Mouse (Mus musculus): Measurements from ENCODE around the gene Pde11a. TPM values are rescaled to one million over a fixed set of nuclear protein-coding genes. Genes with fewer than 3 reads are reported as not detected.

Gene Pde11a
- 0.59 TPM in 1 of 2 replicates, not detected in the other for polyA plus RNA-seq (2011; ENCODE audit: insufficient read depth, insufficient read length, low replicate concordance, missing spikeins)

GRCm38 (mm10) chr2:76338215-76339156 is at the start of gene Pde11a:
Gene Pde11a (minus strand): TSS chr2:76338774.
- 15% methylated on average over 41 of the region's 41 CpGs for WGBS

GRCm38 (mm10) chr2:76386531-76386930 is 48.0 kb upstream of the Pde11a start:
- no peak overlapping the region for H3K27ac ChIP-seq (ENCODE audit: control insufficient read depth, insufficient read depth, low read depth, low read length, poor library complexity)
- H3K4me3 ChIP-seq (replicated peaks; ENCODE audit: control insufficient read depth, low read depth, low read length): no peak overlapping the region
- no peaks in the 10 kb centered on the region for H3K4me1 ChIP-seq (ENCODE audit: control insufficient read depth, insufficient read depth, low read length)
- TF ChIP-seq CTCF (IDR thresholded peaks at IDR 0.05; ENCODE audit: control insufficient read depth, insufficient read depth, low read length) (no peak), POLR2A (IDR thresholded peaks at IDR 0.05; ENCODE audit: borderline replicate concordance, control insufficient read depth, low read depth, low read length) (no peak)

More at GRCm38 (mm10) chr2:76338215-76339156, at the start of gene Pde11a:
- Histone ChIP-seq H3K27ac (ENCODE audit: control insufficient read depth, insufficient read depth, low read depth, low read length, poor library complexity) (no peak within 1 kb of the TSS), H3K4me3 (replicated peaks; ENCODE audit: control insufficient read depth, low read depth, low read length) (no peak within 1 kb of the TSS), H3K4me1 (ENCODE audit: control insufficient read depth, insufficient read depth, low read length) (no peaks in the 10 kb centered on the region)
- TF ChIP-seq CTCF (IDR thresholded peaks at IDR 0.05; ENCODE audit: control insufficient read depth, insufficient read depth, low read length) (no peak), POLR2A (IDR thresholded peaks at IDR 0.05; ENCODE audit: borderline replicate concordance, control insufficient read depth, low read depth, low read length) (no peak)

GRCm38 (mm10) chr2:76378646-76379045 is 40.1 kb upstream of the Pde11a start:
- H3K27ac ChIP-seq (ENCODE audit: control insufficient read depth, insufficient read depth, low read depth, low read length, poor library complexity): no peak overlapping the region
- no peaks in the 10 kb centered on the region for H3K4me1 ChIP-seq (ENCODE audit: control insufficient read depth, insufficient read depth, low read length)
- TF ChIP-seq CTCF (IDR thresholded peaks at IDR 0.05; ENCODE audit: control insufficient read depth, insufficient read depth, low read length) (no peak), POLR2A (IDR thresholded peaks at IDR 0.05; ENCODE audit: borderline replicate concordance, control insufficient read depth, low read depth, low read length) (no peak)
- WGBS: 92% methylated on average over 19 of the region's 19 CpGs
- no peak overlapping the region for H3K4me3 ChIP-seq (replicated peaks; ENCODE audit: control insufficient read depth, low read depth, low read length)

GRCm38 (mm10) chr2:76374544-76375206 is 36.1 kb upstream of the Pde11a start:
- Histone ChIP-seq H3K4me3 (replicated peaks; ENCODE audit: control insufficient read depth, low read depth, low read length) (no peak overlapping the region), H3K4me1 (ENCODE audit: control insufficient read depth, insufficient read depth, low read length) (no peaks in the 10 kb centered on the region), H3K27ac (ENCODE audit: control insufficient read depth, insufficient read depth, low read depth, low read length, poor library complexity) (no peak overlapping the region)
- 90% methylated on average over 6 of the region's 6 CpGs for WGBS
- no peak for TF ChIP-seq POLR2A (IDR thresholded peaks at IDR 0.05; ENCODE audit: borderline replicate concordance, control insufficient read depth, low read depth, low read length)
- TF ChIP-seq CTCF (IDR thresholded peaks at IDR 0.05; ENCODE audit: control insufficient read depth, insufficient read depth, low read length): no peak

GRCm38 (mm10) chr2:76372244-76372643 is 33.7 kb upstream of the Pde11a start:
- Histone ChIP-seq H3K27ac (ENCODE audit: control insufficient read depth, insufficient read depth, low read depth, low read length, poor library complexity) (no peak overlapping the region), H3K4me1 (ENCODE audit: control insufficient read depth, insufficient read depth, low read length) (no peaks in the 10 kb centered on the region), H3K4me3 (replicated peaks; ENCODE audit: control insufficient read depth, low read depth, low read length) (no peak overlapping the region)
- WGBS: 68% methylated on average over 4 of the region's 4 CpGs
- TF ChIP-seq CTCF (IDR thresholded peaks at IDR 0.05; ENCODE audit: control insufficient read depth, insufficient read depth, low read length) (no peak), POLR2A (IDR thresholded peaks at IDR 0.05; ENCODE audit: borderline replicate concordance, control insufficient read depth, low read depth, low read length) (no peak)

GRCm38 (mm10) chr2:76370656-76370922 is 32.0 kb upstream of the Pde11a start:
- no peaks in the 10 kb centered on the region for H3K4me1 ChIP-seq (ENCODE audit: control insufficient read depth, insufficient read depth, low read length)
- WGBS: under 1% methylated on average over 7 of the region's 7 CpGs
- TF ChIP-seq POLR2A (IDR thresholded peaks at IDR 0.05; ENCODE audit: borderline replicate concordance, control insufficient read depth, low read depth, low read length) (no peak), CTCF (IDR thresholded peaks at IDR 0.05; ENCODE audit: control insufficient read depth, insufficient read depth, low read length) (no peak)
- peak overlapping the region; percentile 98 for H3K4me3 ChIP-seq (replicated peaks; ENCODE audit: control insufficient read depth, low read depth, low read length)
- peak overlapping the region; percentile 66 for H3K27ac ChIP-seq (ENCODE audit: control insufficient read depth, insufficient read depth, low read depth, low read length, poor library complexity)

- no peaks in the 10 kb centered on the region for H3K4me1 ChIP-seq (ENCODE audit: control insufficient read depth, insufficient read depth, low read length)
- WGBS: 1% methylated on average over 61 of the region's 61 CpGs
- TF ChIP-seq CTCF (IDR thresholded peaks at IDR 0.05; ENCODE audit: control insufficient read depth, insufficient read depth, low read length): peak; percentile 83
- TF ChIP-seq POLR2A (IDR thresholded peaks at IDR 0.05; ENCODE audit: borderline replicate concordance, control insufficient read depth, low read depth, low read length): peak; percentile 62; the same call in 1 of the 2 replicates
Measured at GRCm38 (mm10) chr2:76369821-76370655, 31.5 kb upstream of the Pde11a start, which contains the start of gene Rbm45. Gene Rbm45 (plus strand): TSS chr2:76369984.

More at GRCm38 (mm10) chr2:76369821-76370655, 31.5 kb upstream of the Pde11a start, which contains the start of gene Rbm45:
- peak within 1 kb of the TSS; percentile 66 for H3K27ac ChIP-seq (ENCODE audit: control insufficient read depth, insufficient read depth, low read depth, low read length, poor library complexity)
- H3K4me3 ChIP-seq (replicated peaks; ENCODE audit: control insufficient read depth, low read depth, low read length): peak within 1 kb of the TSS; percentile 98

All from bone marrow, adult 2 months (tissue).